Mouse (Mus musculus) C2C12 (cell line): Measurements from ENCODE around the gene Siglec1. TPM values are rescaled to one million over a fixed set of nuclear protein-coding genes. Genes with fewer than 3 reads are reported as not detected.

Experiments used
- H3K27me3 ChIP-seq: one replicate; pipeline ENCODE4 v1.6.1; 2011; ENCODE audit not compliant: control insufficient read depth, insufficient read depth, insufficient read length
- H3K36me3 ChIP-seq: one replicate; pipeline ENCODE4 v1.6.1; 2011; ENCODE audit not compliant: control insufficient read depth, insufficient read depth
- H3K4me3 ChIP-seq: one replicate; pipeline ENCODE4 v1.5.1; 2011; ENCODE audit warnings: mild to moderate bottlenecking, control low read depth; ENCODE audit not compliant: poor library complexity, insufficient read depth, severe bottlenecking
- H3K79me2 ChIP-seq: one replicate; pipeline ENCODE4 v1.6.1; 2011; ENCODE audit not compliant: control insufficient read depth, insufficient read depth
- H3K79me3 ChIP-seq: one replicate; pipeline ENCODE4 v1.6.1; 2011; ENCODE audit warnings: low read depth, control low read depth
- H3ac ChIP-seq: one replicate; pipeline ENCODE3; 2011; ENCODE audit warnings: low read depth; ENCODE audit not compliant: control insufficient read depth, insufficient read length
- CEBPB ChIP-seq: IDR thresholded peaks from one replicate; pipeline ENCODE4 v1.6.1; 2011; ENCODE audit warnings: low read depth, mild to moderate bottlenecking, control low read depth, moderate library complexity
- CTCF ChIP-seq: IDR thresholded peaks from one replicate; pipeline ENCODE4 v1.5.1; 2011; ENCODE audit not compliant: control insufficient read depth, insufficient read depth, insufficient read length
- FOSL1 ChIP-seq: IDR thresholded peaks from one replicate; pipeline ENCODE4 v1.8.0; 2011; ENCODE audit warnings: mild to moderate bottlenecking, low read length; ENCODE audit not compliant: poor library complexity, insufficient read depth, severe bottlenecking
- MAX ChIP-seq: IDR thresholded peaks from one replicate; pipeline ENCODE4 v1.6.1; 2011; ENCODE audit warnings: mild to moderate bottlenecking, control low read depth
- MYOD1 ChIP-seq: IDR thresholded peaks from one replicate; pipeline ENCODE4 v1.6.1; 2011; ENCODE audit warnings: low read depth; ENCODE audit not compliant: control insufficient read depth, insufficient read length
- MYOG ChIP-seq: IDR thresholded peaks from one replicate; pipeline ENCODE4 v1.6.1; 2011; ENCODE audit not compliant: control insufficient read depth, insufficient read length; ENCODE audit errors: extremely low read depth
- USF1 ChIP-seq: IDR thresholded peaks from one replicate; pipeline ENCODE4 v1.6.1; 2011; ENCODE audit warnings: low read depth, mild to moderate bottlenecking, control low read depth, moderate library complexity
- polyA plus RNA-seq: library from polyadenylated mRNA; unstranded; fragments of >200 nt; fragmentation: generic; extraction: Trizol; gene quantifications from one replicate; pipeline ENCODE4 v1.2.1, GENCODE M21; 2012; ENCODE audit warnings: missing spikeins

The Siglec1 gene
- polyA plus RNA-seq, 1 experiment = 0.01 TPM

DNA sequence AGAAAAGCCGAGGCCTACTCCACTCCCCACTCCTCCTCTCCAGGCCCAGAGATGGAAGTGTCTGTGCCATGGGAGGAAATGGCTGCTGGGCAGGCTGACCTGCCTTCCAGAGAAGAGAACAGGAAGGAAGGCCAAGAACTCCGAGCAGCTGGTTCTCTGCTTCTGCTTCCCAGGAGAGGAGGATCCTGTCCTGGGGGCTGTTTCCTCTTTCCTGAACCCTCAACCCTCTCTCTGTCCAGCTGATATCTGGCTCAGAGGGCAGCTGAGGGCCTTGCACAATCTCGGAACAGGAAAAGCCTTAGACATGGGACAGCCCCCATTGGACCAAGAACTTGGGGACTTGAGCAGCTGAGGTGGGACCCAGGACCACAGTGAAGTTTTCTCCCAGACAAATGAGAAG, 4.3 kb upstream of the Siglec1 start:
- H3K79me2 ChIP-seq = no peaks in the 10 kb centered on the region
- no peaks in the 10 kb centered on the region for H3K36me3 ChIP-seq
- no peak overlapping the region for H3ac ChIP-seq
- H3K27me3 ChIP-seq = no peaks in the 10 kb centered on the region
- H3K79me3 ChIP-seq = no peaks in the 10 kb centered on the region
- H3K4me3 ChIP-seq = no peak overlapping the region
- TF ChIP-seq USF1 = no peak
- no peak for TF ChIP-seq CEBPB
- no peak for TF ChIP-seq MYOD1
- TF ChIP-seq CTCF = no peak
- no peak for TF ChIP-seq MYOG
- no peak for TF ChIP-seq MAX
- no peak for TF ChIP-seq FOSL1

- no peaks in the 10 kb centered on the region for H3K27me3 ChIP-seq
- no peak overlapping the region for H3ac ChIP-seq
- no peaks in the 10 kb centered on the region for H3K79me2 ChIP-seq
- H3K79me3 ChIP-seq = no peaks in the 10 kb centered on the region
- no peak overlapping the region for H3K4me3 ChIP-seq
- H3K36me3 ChIP-seq = no peaks in the 10 kb centered on the region
- no peak for TF ChIP-seq FOSL1
Observed at GRCm38 (mm10) chr2:131089634-131090033, 3.1 kb upstream of the Siglec1 start.

DNA sequence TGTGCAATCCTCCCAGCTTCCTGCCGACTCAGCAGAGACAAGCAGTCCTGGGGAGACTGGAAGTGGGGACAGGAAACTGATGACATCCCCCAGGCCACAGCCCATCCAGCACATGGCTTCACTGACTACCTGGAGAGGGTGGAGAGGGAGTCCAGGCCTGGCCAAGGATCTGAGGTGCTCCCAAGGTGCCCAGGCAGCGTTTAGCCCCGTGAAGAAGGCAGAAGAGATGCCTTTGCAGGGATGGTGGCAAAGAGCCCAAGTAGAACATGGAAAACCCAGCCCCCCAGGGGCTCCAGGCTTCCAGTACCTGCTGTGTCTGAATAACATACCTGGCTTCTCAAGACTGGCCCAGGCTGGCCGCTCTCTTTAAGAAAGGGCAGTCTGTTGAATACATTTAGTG, 2.0 kb upstream of the Siglec1 start:
- Histone ChIP-seq H3K4me3 (no peak overlapping the region), H3K36me3 (no peaks in the 10 kb centered on the region), H3K79me2 (no peaks in the 10 kb centered on the region), H3K79me3 (no peaks in the 10 kb centered on the region), H3K27me3 (no peaks in the 10 kb centered on the region), H3ac (no peak overlapping the region)
- TF ChIP-seq MYOG (no peak), USF1 (no peak), FOSL1 (no peak), CTCF (no peak), MAX (no peak), MYOD1 (no peak), CEBPB (no peak)

- no peak for TF ChIP-seq USF1
- TF ChIP-seq CTCF = no peak
- no peak for TF ChIP-seq MYOD1
- no peak for TF ChIP-seq CEBPB
- TF ChIP-seq MAX = no peak
- no peak for TF ChIP-seq FOSL1
- no peak for TF ChIP-seq MYOG
- Histone ChIP-seq H3K4me3 (no peak overlapping the region), H3K79me2 (no peaks in the 10 kb centered on the region)
Observed at GRCm38 (mm10) chr2:131084206-131084605, 2.4 kb downstream of the Siglec1 start.

GRCm38 (mm10) chr2:131080507-131080906, 6.1 kb downstream of the Siglec1 start:
- no peak for TF ChIP-seq MAX
- TF ChIP-seq MYOD1 = no peak
- no peak for TF ChIP-seq CTCF
- no peak for TF ChIP-seq FOSL1
- TF ChIP-seq CEBPB = no peak
- no peak for TF ChIP-seq USF1
- no peak for TF ChIP-seq MYOG
- H3K79me2 ChIP-seq = no peaks in the 10 kb centered on the region
- no peaks in the 10 kb centered on the region for H3K36me3 ChIP-seq
- H3ac ChIP-seq = no peak overlapping the region
- H3K4me3 ChIP-seq = no peak overlapping the region
- no peaks in the 10 kb centered on the region for H3K79me3 ChIP-seq
- H3K27me3 ChIP-seq = peaks cover 20% of the 10 kb centered on the region

More at GRCm38 (mm10) chr2:131084206-131084605, 2.4 kb downstream of the Siglec1 start:
- Histone ChIP-seq H3K27me3 (peaks cover 16% of the 10 kb centered on the region), H3ac (no peak overlapping the region), H3K79me3 (no peaks in the 10 kb centered on the region), H3K36me3 (no peaks in the 10 kb centered on the region)

DNA sequence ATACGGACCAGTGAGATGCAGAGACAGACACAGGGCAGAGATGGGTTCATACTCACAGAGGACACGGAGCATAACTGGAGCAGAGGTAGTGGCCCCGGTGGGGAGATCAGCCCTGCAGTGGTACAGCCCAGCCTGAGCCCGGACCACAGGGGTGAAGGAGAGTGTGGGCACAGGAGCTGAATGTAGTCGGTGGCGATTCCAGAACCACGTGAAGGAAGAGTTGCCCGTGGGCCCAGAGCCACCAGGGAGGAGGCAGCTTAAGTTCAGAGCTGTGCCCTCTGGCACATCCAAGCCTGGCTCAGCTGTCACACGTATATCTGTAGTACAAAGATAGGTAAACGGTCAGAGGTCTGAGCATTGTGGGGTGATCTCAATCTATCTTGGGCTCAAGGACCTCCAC, 14.0 kb downstream of the Siglec1 start:
- TF ChIP-seq MAX (no peak), CTCF (no peak), MYOG (no peak), FOSL1 (no peak), MYOD1 (no peak)
- no peaks in the 10 kb centered on the region for H3K79me3 ChIP-seq

More for the DNA sequence above, 14.0 kb downstream of the Siglec1 start:
- no peaks in the 10 kb centered on the region for H3K79me2 ChIP-seq
- H3K27me3 ChIP-seq = no peaks in the 10 kb centered on the region
- no peak overlapping the region for H3ac ChIP-seq
- no peaks in the 10 kb centered on the region for H3K36me3 ChIP-seq
- no peak overlapping the region for H3K4me3 ChIP-seq
